Mouse (Mus musculus) kidney, embryonic 16.5 days (tissue): ENCODE data around the gene Tesk1. TPM values are rescaled to one million over a fixed set of nuclear protein-coding genes. Genes with fewer than 3 reads are reported as not detected.
A peak's percentile ranks its signal among the peaks of the same experiment; 100 is the strongest.

Experiments
- ATAC-seq: fragments of 200-750 bp; cut with Nextera tagmentation; 2 replicates; pipeline ENCODE4 v1.8.0; 2017; ENCODE audit warnings: moderate TSS enrichment; ENCODE audit not compliant: low FRiP score, low TSS enrichment
- H3K27ac ChIP-seq: fragments of 300-500 bp; sonication (generic); 2 replicates; pipeline ENCODE4 v1.5.1; 2014; ENCODE audit warnings: low read length
- H3K27me3 ChIP-seq: fragments of 300-500 bp; sonication (generic); 2 replicates; pipeline ENCODE4 v1.6.1; 2014; ENCODE audit warnings: low read length, control low read depth, mixed read lengths; ENCODE audit not compliant: insufficient read depth
- H3K36me3 ChIP-seq: fragments of 300-500 bp; sonication (generic); 2 replicates; pipeline ENCODE4 v1.6.1; 2014; ENCODE audit warnings: low read length, control low read depth, mixed read lengths; ENCODE audit not compliant: insufficient read depth
- H3K4me1 ChIP-seq: fragments of 300-500 bp; sonication (generic); 2 replicates; pipeline ENCODE4 v1.6.1; 2014; ENCODE audit warnings: low read length, control low read depth, mixed read lengths; ENCODE audit not compliant: insufficient read depth
- H3K4me2 ChIP-seq: fragments of 300-500 bp; sonication (generic); replicated peaks from 2 replicates; pipeline ENCODE4 v1.6.1; 2014; ENCODE audit warnings: low read depth, low read length
- H3K4me3 ChIP-seq: fragments of 300-500 bp; sonication (generic); 2 replicates; pipeline ENCODE4 v1.5.1; 2014; ENCODE audit warnings: mild to moderate bottlenecking, low read length
- H3K9ac ChIP-seq: fragments of 300-500 bp; sonication (generic); replicated peaks from 2 replicates; pipeline ENCODE4 v1.6.1; 2014; ENCODE audit warnings: low read length
- H3K9me3 ChIP-seq: fragments of 300-500 bp; sonication (generic); 2 replicates; pipeline ENCODE4 v1.6.1; 2016; ENCODE audit warnings: low read length, control low read depth
- whole genome bisulfite sequencing: fragments of 180-500 bp; shearing (Covaris S2); extraction: QIAGEN DNeasy Blood & Tissue Kit; methylation state at CpG from one replicate; pipeline ENCODE4 v1.1.7; 2014; 5-methylcytosine and 5-hydroxymethylcytosine counted together
- polyA plus RNA-seq: library from polyadenylated mRNA; unstranded; fragments of >200 nt; fragmentation: Nextera tagmentation; extraction: Ambion mirVana; gene quantifications from 2 replicates; pipeline ENCODE4 v1.2.1, GENCODE M21; 2015

Gene Tesk1
- polyA plus RNA-seq, 1 experiment from 2014 or later = 3.5 TPM

DNA sequence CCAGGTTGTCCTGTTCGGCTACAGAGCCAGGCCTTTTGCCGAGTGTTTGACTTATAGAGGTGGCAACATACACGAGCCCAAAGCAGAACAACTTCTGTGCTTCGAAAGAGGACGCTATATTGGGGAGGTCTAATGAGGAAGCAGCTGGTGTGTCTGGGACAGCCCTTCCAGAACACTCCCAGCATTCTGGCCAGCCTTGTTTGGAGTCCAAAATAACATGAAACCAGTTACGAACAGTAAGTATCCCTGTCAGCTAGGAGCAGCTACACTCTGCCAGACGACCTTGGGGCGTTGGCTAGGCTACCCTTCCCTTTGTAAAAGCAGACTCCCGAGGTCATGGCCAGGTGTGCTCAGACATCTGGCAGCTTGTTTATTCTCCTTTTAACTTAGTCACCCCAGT lies 39.5 kb upstream of the Tesk1 start:
- H3K4me1 ChIP-seq = peaks cover 59% of the 10 kb centered on the region
- no peaks in the 10 kb centered on the region for H3K36me3 ChIP-seq
- H3K27ac ChIP-seq = no peak overlapping the region
- H3K4me2 ChIP-seq = no peak overlapping the region
- no peak overlapping the region for H3K4me3 ChIP-seq
- no peak for ATAC-seq
- H3K9ac ChIP-seq = no peak overlapping the region
- H3K27me3 ChIP-seq = no peaks in the 10 kb centered on the region
- H3K9me3 ChIP-seq = no peaks in the 10 kb centered on the region
- whole genome bisulfite sequencing = 56% methylated on average over 9 of the region's 9 CpGs

GRCm38 (mm10) chr4:43404697-43405096 lies 37.0 kb upstream of the Tesk1 start:
- Histone ChIP-seq H3K9me3 (no peaks in the 10 kb centered on the region), H3K36me3 (no peaks in the 10 kb centered on the region), H3K4me3 (no peak overlapping the region), H3K4me2 (no peak overlapping the region), H3K9ac (no peak overlapping the region), H3K27me3 (no peaks in the 10 kb centered on the region), H3K27ac (no peak overlapping the region), H3K4me1 (peaks cover 56% of the 10 kb centered on the region)
- ATAC-seq = no peak
- WGBS = 90% methylated on average over 10 of the region's 10 CpGs

DNA sequence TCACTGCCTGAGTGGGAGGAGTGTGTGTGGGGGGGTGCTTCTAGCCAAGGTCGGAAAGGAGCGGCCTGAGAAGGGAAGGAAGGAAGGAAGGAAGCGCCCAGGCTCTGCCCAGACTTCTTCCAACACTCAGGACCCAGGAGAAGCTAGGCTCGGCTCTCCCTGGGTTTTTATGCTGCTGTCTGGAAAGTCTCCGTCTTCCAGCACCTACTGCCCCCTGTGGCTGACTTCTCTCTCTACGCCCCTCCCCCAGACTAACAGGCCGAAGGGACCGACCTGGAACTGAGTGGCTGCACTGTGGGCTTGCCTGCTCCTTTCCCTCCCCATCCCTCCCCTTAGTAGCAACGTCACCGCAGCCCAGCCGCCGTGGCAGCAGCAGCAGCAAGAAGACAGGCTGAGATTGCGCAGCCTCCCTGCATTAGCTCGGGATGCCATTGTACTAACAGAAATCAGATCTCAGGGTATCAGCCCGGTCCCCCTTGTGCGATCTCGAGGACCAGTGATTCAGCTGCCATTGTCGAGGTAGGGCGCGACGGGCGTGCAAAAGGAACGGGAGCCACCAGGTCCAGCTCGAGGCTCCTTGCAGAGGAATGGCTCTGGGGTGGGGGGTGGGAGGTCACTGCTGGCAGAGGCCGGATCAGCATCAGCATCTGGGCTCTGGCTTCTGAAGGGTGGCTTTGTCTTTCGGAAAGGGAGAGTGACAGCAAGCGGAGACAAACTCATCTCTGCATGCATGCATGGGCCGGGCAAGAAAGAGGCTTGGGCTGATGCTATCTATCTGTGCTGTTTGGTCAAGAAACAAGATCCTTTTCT lies 35.4 kb upstream of the Tesk1 start:
- WGBS = 2% methylated on average over 28 of the region's 28 CpGs
- Histone ChIP-seq H3K4me1 (peaks cover 39% of the 10 kb centered on the region), H3K9ac (peak overlapping the region; percentile 64), H3K4me2 (peak overlapping the region; percentile 76), H3K9me3 (no peaks in the 10 kb centered on the region), H3K27me3 (no peaks in the 10 kb centered on the region), H3K27ac (peak overlapping the region; percentile 89), H3K4me3 (peak overlapping the region; percentile 52), H3K36me3 (no peaks in the 10 kb centered on the region)
- peak; percentile 97 for ATAC-seq

DNA sequence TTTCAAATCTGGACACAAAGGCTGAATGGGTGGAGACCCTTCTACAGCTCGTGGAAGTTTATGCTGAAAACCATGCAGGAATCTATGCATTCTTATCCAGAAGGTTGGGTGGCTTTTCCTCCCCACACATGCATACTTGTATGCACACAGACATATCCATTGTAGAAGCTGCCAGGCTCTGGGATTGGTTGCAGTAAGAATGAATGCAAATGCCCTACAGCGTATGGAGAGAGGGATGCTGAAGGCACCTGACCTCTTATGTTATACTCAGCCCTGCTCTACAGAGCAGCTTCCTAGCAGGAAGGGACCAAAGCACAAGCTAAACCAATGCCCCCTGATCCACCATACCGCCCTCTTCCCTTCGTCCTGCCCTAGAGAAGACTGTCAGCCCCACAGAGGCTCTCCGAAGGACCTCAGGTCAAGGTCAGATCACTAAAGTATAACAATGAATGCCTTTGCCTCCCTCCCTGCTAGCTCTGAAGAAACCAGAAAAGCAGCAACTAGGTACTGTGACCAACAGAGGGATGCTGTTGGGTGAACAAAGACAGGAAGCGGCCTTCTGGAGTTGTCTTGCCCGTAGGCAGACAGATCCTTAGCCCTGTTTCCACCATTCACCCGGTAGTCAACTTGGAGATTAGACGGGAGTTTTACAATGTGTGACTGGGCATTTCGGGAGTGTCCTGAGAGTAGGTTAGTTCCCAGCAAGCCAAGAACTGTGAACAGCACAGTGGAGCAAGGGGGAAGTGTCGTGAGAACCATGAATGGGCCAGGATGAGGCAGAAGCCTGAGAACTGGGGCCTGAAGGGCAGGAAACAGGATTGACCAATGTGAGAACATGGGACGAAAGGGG lies 34.4 kb upstream of the Tesk1 start:
- Histone ChIP-seq H3K9ac (peak overlapping the region; percentile 64), H3K27ac (peak overlapping the region; percentile 89), H3K4me1 (peaks cover 36% of the 10 kb centered on the region), H3K27me3 (no peaks in the 10 kb centered on the region), H3K4me3 (peak overlapping the region; percentile 52), H3K36me3 (no peaks in the 10 kb centered on the region), H3K9me3 (no peaks in the 10 kb centered on the region), H3K4me2 (peak overlapping the region; percentile 76)
- ATAC-seq = no peak
- WGBS = 60% methylated on average over 12 of the region's 12 CpGs

DNA sequence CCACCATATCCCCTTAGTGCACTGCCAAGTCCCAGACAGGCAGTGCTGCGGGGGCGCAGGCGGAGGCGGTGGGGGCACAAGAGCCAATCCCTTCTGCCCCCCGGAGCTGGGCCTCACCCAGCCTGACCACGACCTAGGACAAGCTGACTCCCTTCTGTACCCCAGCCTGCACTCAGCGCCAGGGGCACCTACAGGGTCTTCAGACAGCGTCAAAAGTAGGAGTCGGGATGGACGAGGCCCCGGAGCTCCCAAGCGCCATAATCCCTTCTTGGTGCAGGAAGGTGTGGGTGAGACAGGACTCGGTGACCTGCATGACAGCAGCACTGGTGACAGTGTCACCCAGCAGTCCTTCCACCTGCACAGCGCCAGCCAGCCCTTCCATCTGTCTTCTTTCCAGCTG lies 27.0 kb upstream of the Tesk1 start:
- Histone ChIP-seq H3K9me3 (no peaks in the 10 kb centered on the region), H3K27ac (no peak overlapping the region), H3K36me3 (peaks cover 26% of the 10 kb centered on the region), H3K9ac (no peak overlapping the region), H3K4me3 (no peak overlapping the region), H3K4me2 (no peak overlapping the region), H3K27me3 (no peaks in the 10 kb centered on the region), H3K4me1 (peaks cover 32% of the 10 kb centered on the region)
- 88% methylated on average over 14 of the region's 14 CpGs for WGBS
- no peak for ATAC-seq

GRCm38 (mm10) chr4:43415221-43416070 lies 26.3 kb upstream of the Tesk1 start:
- Histone ChIP-seq H3K4me3 (no peak overlapping the region), H3K9ac (no peak overlapping the region), H3K9me3 (no peaks in the 10 kb centered on the region), H3K27ac (no peak overlapping the region), H3K4me2 (no peak overlapping the region), H3K36me3 (peaks cover 26% of the 10 kb centered on the region), H3K27me3 (no peaks in the 10 kb centered on the region), H3K4me1 (peaks cover 37% of the 10 kb centered on the region)
- 90% methylated on average over 29 of the region's 29 CpGs for WGBS
- no peak for ATAC-seq

- Histone ChIP-seq H3K27ac (no peak overlapping the region), H3K9me3 (no peaks in the 10 kb centered on the region), H3K36me3 (peaks cover 26% of the 10 kb centered on the region), H3K27me3 (no peaks in the 10 kb centered on the region), H3K4me2 (no peak overlapping the region), H3K4me1 (peaks cover 37% of the 10 kb centered on the region), H3K4me3 (no peak overlapping the region), H3K9ac (no peak overlapping the region)
- 97% methylated on average over 22 of the region's 22 CpGs for whole genome bisulfite sequencing
- no peak for ATAC-seq
Observed at GRCm38 (mm10) chr4:43416071-43416490, 25.7 kb upstream of the Tesk1 start.

- ATAC-seq = peak; percentile 86
Observed at GRCm38 (mm10) chr4:43417269-43418062, 24.3 kb upstream of the Tesk1 start.

GRCm38 (mm10) chr4:43418450-43418849 lies 23.3 kb upstream of the Tesk1 start:
- Histone ChIP-seq H3K27ac (peak overlapping the region; percentile 84; the same call in 1 of the 2 replicates), H3K4me2 (no peak overlapping the region), H3K4me1 (peaks cover 37% of the 10 kb centered on the region), H3K4me3 (no peak overlapping the region), H3K9ac (no peak overlapping the region), H3K9me3 (no peaks in the 10 kb centered on the region), H3K36me3 (peaks cover 46% of the 10 kb centered on the region), H3K27me3 (no peaks in the 10 kb centered on the region)
- no peak for ATAC-seq
- 61% methylated on average over 4 of the region's 4 CpGs for WGBS

More at GRCm38 (mm10) chr4:43417269-43418062, 24.3 kb upstream of the Tesk1 start:
- no peak overlapping the region for H3K4me2 ChIP-seq
- H3K9ac ChIP-seq = peak overlapping the region; percentile 36
- no peaks in the 10 kb centered on the region for H3K27me3 ChIP-seq
- H3K4me1 ChIP-seq = peaks cover 37% of the 10 kb centered on the region
- H3K27ac ChIP-seq = peak overlapping the region; percentile 84
- no peaks in the 10 kb centered on the region for H3K9me3 ChIP-seq
- 39% methylated on average over 16 of the region's 16 CpGs for WGBS
- H3K36me3 ChIP-seq = peaks cover 37% of the 10 kb centered on the region
- H3K4me3 ChIP-seq = no peak overlapping the region
